Mouse (Mus musculus) adrenal gland (tissue): ENCODE data around the gene Ttyh2.

Experiments
- intact Hi-C: fragments of 180-260 bp; cut with DNase I; formaldehyde crosslinking; loops from one replicate; pipeline ENCODE4 v1.15.1; 2025

Gene Ttyh2

GRCm38 (mm10) chr11:114702311-114702995 is 27.2 kb downstream of the Ttyh2 start:
- intact Hi-C loops, result no loop called here

- intact Hi-C loops, result no loop called here
These were observed 27.7 kb downstream of the Ttyh2 start for GRCm38 (mm10) chr11:114702996-114703361.

GRCm38 (mm10) chr11:114704071-114704913 is 29.1 kb downstream of the Ttyh2 start:
- intact Hi-C loops, result no loop called here

GRCm38 (mm10) chr11:114706358-114706757 is 31.1 kb downstream of the Ttyh2 start:
- intact Hi-C loops, result no loop called here

- intact Hi-C loops, result loop anchor here (5.0 kb wide), 1 partner anchor 39 kb away; no protein-coding TSS in a partner anchor
These were observed 36.2 kb downstream of the Ttyh2 start for GRCm38 (mm10) chr11:114711393-114711792.

- intact Hi-C loops, result loop anchor here (5.0 kb wide), 1 partner anchor 40 kb away; no protein-coding TSS in a partner anchor
These were observed 36.6 kb downstream of the Ttyh2 start for GRCm38 (mm10) chr11:114711861-114712260.

GRCm38 (mm10) chr11:114714526-114714925 is 39.3 kb downstream of the Ttyh2 start:
- intact Hi-C loops, result loop anchor here (5.0 kb wide), 1 partner anchor 42 kb away; no protein-coding TSS in a partner anchor

GRCm38 (mm10) chr11:114715531-114715930 is 40.3 kb downstream of the Ttyh2 start:
- intact Hi-C loops, result no loop called here

GRCm38 (mm10) chr11:114720535-114720934 is 45.3 kb downstream of the Ttyh2 start:
- intact Hi-C loops, result loop anchor here (5.0 kb wide), 1 partner anchor 43 kb away; the partner anchor contains the start of gene Ttyh2

- intact Hi-C loops, result loop anchor here (5.0 kb wide), 1 partner anchor 45 kb away; the partner anchor contains the start of gene Ttyh2
These were observed 47.2 kb downstream of the Ttyh2 start for GRCm38 (mm10) chr11:114722438-114722837.

GRCm38 (mm10) chr11:114723030-114723429 is 47.8 kb downstream of the Ttyh2 start:
- intact Hi-C loops, result loop anchor here (5.0 kb wide), 1 partner anchor 46 kb away; the partner anchor contains the start of gene Ttyh2

- intact Hi-C loops, result loop anchor here (5.0 kb wide), 1 partner anchor 48 kb away; the partner anchor contains the start of gene Ttyh2
These were observed 49.8 kb downstream of the Ttyh2 start for GRCm38 (mm10) chr11:114724787-114725590.

GRCm38 (mm10) chr11:114726965-114727825 is 52.0 kb downstream of the Ttyh2 start, which contains the start of gene Dnaic2:
Gene Dnaic2, plus strand, starts transcription at chr11:114727408.
- intact Hi-C loops, result no loop called here

- intact Hi-C loops, result no loop called here
These were observed 52.6 kb downstream of the Ttyh2 start for GRCm38 (mm10) chr11:114727826-114728186.

- intact Hi-C loops, result no loop called here
These were observed 53.1 kb downstream of the Ttyh2 start for GRCm38 (mm10) chr11:114728333-114728732.

GRCm38 (mm10) chr11:114729832-114730363 is 54.7 kb downstream of the Ttyh2 start:
- intact Hi-C loops, result no loop called here

- intact Hi-C loops, result no loop called here
These were observed 56.5 kb downstream of the Ttyh2 start for GRCm38 (mm10) chr11:114731711-114732110.

- intact Hi-C loops, result no loop called here
These were observed 57.7 kb downstream of the Ttyh2 start for GRCm38 (mm10) chr11:114732890-114733289.

- intact Hi-C loops, result no loop called here
These were observed 60.9 kb downstream of the Ttyh2 start for GRCm38 (mm10) chr11:114736111-114736510.
